Mouse (Mus musculus): ENCODE results near the gene Fndc9.

GRCm38 (mm10) chr11:46235334-46235733, at the start of gene Fndc9:
- no peak for TF ChIP-seq CTCF (conservative IDR thresholded peaks at IDR 0.05; ENCODE audit: low read length)
- TF ChIP-seq POU5F1 (IDR thresholded peaks at IDR 0.05; ENCODE audit: borderline replicate concordance, low read length), result no peak
- TF ChIP-seq NANOG (IDR thresholded peaks at IDR 0.05; ENCODE audit: borderline replicate concordance, low read length), result no peak

Measured in E14TG2a.4 (cell line).